Mouse (Mus musculus) spleen, postnatal 36 days (tissue): ENCODE data around the gene Chd2.
A peak's percentile ranks its signal among the peaks of the same experiment; 100 is the strongest.
"Not testable (repeated sequence)": the region's sequence is repeated elsewhere in the genome, so short reads cannot be mapped to it uniquely, and the experiment has no call there.

Source experiments
- DNase-seq, 2 experiments: peaks; one replicate each; pipeline ENCODE4 v3.0.0; 2022; ENCODE audit warnings: low spot score in 2 of 2, mixed read lengths in 1 of 2

Gene Chd2

DNA sequence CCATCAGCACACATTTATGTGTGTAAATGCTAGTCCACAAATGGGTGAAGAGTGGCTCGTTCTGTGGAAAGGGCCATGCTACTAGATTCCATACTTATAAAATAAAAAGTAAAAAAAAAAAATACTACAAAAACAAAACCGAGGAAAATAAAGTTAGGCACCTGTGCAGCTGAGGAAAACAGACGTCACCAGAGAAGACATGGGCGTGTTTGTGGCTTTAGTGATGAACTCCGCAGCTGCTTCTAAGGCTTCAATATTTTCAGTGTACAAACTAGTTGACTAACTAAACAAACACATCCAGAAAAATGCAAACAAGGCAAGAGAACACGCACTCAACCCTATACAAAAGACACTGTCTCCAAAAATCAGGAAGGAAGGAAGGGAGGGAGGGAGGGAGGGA, 18.4 kb downstream of the Chd2 start:
- DNase-seq: no peak

DNA sequence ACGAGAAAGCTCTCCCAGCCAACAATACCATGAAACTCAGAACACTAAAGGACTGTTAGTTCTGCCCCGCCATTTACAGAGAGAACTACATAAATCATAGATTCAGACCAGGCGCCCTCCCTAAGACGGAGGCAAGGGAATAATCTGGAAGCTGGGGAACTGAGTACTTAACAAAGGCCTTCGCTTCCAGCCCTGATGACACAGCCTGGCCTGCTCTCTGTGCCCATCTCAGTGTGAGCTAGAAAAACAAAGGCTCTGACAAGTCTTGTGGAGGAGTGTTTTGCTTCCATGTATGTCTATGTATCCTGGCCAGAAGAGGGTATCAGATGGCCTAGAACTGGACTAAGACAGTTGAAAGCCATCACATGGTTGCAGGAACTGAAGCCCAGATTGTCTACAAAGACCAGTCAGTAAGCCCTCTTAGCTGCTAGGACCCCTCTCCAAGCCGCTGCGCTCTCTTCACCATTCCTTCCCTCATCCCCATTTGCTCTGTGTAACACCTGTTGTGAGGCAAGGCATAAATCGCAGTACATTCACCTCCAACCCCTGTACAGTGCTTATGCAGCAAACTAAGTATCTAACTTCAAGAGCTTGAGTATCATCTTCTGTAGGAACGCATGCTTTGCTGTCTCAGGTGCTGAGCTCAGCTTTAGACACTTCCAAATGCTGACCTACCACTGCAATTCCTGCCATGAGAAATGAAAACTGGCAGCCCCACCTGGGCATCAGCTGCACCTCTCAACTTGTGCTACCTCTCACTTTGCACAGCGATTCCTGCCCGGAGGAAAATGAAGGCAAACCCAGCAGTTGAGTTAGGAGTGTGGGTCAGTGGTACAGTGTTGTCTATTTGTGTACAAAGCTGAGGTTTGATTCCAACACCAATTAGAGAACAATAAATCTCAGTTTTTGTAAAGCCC, 20.1 kb downstream of the Chd2 start:
- DNase-seq: no peak

DNA sequence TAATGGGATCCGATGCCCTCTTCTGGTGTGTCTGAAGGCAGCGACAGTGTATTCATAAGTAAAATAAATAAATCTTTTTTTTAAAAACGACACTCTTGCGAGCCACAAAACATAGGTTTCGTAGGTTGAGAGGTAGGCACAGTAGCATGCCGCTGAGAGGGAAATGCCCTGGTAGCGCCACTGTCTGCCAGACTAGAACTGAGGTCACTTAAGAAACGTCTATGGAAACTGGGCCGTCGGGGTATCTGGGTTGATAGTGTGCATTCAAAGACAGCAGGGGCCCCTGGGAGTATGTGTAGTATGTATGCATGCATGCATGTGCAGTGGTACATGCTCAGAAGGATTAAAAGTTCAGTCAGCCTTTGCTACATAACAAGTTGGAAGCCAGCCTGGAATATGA, 21.4 kb downstream of the Chd2 start:
- no peak for DNase-seq

DNA sequence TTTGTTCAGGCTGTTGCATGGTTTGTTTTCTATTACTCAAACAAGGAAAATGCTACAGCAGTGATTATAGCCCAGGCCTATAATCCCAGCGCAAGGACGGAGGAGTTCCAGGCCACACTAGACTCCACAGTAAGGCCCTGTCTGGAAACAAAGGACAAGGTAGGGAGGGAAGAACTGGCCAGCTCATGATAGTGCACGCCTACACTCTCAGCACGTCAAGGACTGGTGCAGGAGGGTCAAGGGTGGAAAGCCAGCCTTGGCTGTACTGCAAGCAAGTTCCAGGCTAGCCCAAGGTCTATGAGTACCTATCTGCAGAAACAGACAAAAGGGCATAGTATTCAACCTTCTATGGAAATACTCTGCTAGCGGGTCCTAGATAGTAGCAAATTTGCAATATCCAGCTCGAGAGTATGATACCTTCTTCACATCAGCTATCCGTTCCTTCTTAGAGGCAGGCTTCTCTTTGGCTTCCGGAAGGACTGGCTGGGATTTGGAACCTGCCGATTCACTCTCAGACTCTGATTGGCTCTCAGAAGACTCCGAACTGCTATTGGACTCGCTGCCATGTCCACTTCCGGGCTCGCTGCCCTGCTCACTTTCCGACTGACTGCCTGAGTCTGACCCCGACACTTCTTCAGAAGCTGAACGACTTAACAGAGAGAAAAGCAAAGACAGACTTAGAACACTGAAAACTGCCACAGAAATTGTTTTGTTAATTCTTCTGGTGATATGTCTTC, 22.4 kb downstream of the Chd2 start:
- DNase-seq: no peak

DNA sequence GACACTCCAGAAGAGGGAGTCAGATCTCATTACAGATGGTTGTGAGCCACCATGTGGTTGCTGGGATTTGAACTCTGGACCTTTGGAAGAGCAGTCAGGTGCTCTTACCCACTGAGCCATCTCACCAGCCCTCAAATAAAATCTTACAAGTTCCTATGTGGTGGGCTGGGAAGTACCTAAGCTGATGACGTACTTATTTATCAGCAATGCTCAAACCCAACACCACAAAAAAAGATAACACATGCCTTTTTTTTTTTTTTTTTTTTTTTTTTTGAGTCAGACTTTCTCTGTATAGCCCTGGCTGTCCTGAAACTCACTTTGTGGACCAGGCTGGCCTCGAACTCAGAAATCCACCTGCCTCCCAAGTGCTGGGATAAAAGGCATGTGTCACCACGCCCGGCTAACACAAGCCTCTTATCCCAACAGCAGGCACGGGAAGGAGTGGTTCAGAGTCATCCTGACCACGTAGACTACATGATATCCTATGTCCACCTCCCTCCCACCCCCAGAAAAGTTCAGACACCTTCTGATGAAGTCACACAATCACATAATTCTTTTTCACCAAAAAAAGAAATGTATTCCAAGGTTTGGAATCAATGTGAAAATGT, 23.2 kb downstream of the Chd2 start:
- DNase-seq: not testable (repeated sequence)

DNA sequence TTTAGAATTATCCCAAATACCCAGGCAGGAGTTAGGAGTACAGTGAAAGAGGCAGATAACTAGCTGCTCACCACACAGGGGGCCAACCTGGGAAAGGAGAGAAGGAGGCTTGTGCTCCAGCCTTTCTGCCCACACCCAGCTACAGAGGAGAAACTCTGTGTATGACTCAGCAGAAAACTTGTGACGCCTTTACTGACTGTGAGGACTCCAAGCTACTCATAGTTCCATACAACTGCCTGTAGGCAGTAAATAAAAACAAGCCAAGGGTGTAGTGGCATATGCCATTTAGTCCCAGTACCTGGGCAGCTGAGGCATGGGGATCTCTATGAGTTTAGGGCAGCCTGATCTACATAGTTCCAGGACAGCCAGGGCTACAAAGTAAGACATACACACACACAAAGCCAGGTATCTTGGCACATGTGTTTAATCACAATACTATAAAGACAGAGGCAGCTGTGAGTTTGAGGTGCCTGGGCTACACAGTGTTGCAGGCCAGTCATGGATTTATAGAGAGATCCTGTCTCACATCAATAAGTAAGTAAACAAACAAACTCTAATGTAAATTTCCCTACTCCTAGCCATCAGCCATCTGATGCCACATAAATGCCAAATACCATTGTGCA, 24.1 kb downstream of the Chd2 start:
- peak in 1 of 2 experiments; percentile 44 for DNase-seq

DNA sequence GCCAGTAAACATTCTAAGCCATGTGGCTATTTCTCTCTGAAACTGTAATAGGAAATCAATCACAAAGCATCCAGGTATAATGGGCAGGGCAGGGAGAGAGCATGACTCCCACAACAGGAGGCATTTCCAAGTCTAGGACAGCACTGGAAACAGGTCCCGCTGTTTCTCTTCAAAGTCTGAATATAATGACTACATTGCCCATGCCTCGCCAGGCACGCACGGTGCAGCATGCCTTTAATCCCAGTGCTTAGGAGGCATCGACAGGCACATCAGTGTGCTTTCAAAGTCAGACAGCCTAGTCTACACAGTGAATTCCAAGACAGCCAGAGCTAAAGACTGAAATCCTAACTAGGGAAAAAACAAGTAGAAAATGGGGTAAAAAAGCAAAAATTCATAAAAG, 24.8 kb downstream of the Chd2 start:
- no peak for DNase-seq

DNA sequence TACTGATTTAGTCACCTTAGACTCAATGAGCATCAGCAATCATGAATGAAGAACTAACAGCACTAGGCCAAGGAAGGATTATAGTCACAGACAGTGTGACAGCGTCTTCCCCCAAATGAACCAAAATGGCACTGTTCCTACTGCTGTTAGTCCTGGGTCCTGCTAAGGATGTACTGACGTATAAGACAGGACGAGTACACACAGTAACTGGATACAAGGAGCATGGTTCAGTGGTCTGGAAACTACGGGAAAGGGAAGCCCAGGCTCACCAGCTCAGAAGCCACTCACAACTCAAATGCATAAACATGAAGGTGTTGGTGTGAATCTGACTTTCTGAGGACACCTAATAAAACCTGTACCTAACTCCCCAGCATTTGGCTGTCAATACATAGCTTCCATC, 27.1 kb downstream of the Chd2 start:
- DNase-seq: no peak

DNA sequence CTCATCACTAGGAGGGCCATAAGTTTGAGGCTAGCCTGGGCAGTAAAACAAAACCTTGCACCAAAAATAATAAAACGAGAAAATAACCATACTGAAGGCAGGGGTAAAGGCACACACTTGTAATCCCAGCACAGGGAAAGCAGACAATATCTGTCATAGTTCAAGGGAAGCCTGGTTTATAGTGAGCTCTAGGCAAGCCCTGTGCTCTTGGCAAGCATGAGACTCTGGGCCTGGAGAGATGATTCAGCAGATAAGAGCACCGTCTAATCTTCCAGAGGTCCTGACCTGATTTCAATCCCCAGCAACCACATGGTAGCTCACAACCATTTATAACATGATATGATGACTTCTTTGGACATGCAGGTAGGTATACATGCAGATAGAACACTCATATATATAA, 29.2 kb downstream of the Chd2 start:
- no peak for DNase-seq

DNA sequence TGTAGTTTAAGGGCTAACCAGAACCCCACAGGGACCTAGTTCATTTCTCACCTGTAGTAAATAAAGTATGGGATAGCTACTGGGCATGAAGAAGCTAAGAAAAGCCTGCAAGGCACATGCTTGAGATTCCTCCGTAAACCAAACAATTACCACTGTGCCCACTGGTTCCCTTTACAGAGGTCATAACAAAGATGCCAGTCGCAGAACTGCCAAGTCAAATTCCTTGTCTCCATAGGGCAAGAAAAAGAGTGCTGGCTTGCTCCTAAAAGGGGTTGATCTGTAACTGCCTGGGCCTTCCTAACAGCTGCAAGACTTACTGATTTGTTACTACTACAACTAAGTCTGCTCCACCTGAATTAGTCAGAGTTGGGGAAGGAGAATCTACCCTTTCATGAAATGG, 32.9 kb downstream of the Chd2 start:
- no peak for DNase-seq

DNA sequence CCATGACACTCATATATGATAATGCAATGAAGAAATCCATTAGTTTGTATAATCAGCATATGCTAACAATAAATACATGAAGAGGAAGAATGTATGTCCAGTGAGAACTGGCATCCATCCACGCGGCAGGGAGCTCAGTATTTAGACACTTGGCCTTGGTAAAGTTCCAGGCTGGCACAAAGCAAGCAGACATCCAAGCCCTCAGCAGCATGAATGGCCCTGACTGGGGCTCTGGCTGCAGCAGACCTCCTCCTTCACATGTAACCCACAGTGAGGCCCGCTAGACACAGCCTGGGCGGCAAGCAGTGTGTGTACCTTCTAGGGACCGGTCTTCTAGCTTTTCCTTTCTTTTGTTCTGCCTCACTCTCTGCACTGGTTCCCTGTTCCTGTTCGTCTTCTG, 34.1 kb downstream of the Chd2 start:
- no peak for DNase-seq

DNA sequence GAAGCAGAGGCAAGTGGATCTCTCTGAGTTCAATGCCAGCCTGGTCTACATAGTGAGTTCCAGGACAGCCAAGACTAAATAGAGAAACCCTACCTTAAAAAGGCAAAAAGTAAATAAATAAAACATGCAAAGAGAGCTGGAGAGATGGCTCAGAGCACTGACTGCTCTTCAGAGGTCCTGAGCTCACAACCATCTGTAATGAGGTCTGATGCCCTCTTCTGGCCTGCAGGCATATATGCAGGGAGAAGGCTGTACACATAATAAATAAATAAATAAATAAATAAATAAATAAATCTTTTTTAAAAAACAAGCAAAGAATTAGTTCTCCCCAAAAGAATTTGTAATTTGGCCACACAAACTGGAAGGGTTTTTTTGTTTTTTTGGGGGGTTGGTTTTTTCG, 34.8 kb downstream of the Chd2 start:
- DNase-seq: no peak

DNA sequence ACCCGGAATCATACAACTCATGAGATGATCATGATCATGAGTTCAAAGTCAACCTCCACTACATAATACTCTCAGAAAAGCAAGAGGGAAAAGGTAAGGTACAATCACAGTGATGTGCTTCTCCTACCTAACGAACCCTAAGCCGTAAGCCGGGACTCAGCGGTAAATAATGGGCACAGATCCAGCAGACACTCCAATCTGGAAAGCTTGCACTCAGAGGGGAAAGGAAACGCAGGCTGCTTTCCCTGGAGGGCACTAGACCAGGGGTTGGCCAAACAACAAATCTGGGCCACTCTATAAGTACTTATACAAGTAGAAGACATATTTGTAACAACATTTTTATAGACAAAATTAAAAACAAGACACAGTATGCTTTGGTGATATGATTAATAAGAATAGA, 36.4 kb downstream of the Chd2 start:
- DNase-seq: no peak

DNA sequence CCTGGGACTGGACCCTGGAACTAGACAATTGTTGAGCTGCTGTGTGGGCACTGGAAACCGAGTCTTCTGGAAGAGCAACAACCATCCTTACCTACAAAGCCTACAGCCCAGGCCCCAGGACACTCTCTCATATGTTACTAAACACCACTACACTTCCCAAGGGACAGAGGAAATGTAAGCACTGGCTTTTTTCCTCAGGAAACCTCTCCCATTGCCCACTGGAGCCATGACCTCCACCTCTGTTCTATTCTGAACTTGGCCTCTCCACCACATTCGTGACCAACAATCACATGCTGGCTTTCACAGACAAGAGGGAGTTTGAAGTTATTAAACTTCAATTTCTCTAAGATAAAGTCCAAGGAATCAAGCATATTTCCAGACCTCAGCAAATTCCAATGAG, 43.4 kb downstream of the Chd2 start:
- no peak for DNase-seq

DNA sequence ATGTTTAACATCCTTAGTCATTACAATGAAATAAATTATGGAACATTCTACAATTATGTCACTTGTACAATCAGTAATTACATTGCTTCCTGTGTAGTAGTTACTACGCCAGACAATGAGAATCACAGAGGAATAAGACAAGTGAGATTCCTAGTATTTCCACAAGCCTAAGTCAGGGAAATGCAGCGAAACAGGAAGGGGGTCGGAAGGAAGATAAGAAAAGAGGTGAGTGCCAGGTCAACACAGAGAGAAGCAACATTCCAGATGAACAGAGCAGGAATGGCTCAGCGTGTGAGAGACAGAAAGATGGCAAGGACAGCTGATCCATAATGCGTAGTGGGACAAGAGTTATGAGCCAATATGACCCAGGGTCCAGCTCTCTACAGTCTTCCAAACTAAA, 52.4 kb downstream of the Chd2 start:
- no peak for DNase-seq

DNA sequence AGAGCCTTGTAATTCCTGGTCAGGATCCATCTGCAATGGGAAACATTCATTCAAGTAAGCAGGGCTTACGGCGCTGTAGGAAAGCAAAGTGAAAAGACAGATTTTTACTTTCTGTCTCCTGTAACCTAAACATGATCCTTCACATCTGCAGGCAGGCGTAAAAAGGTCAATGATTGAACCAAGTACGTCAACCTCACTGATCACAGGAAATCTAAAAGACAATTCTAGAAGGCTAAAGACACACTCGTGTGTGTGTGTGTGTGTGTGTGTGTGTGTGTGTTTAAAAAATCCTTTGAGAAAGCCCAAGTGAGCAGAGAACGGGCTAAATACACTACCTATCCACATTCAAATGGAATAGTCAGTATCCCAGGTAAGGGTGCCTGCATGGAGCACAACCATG, 60.5 kb downstream of the Chd2 start:
- DNase-seq: no peak

DNA sequence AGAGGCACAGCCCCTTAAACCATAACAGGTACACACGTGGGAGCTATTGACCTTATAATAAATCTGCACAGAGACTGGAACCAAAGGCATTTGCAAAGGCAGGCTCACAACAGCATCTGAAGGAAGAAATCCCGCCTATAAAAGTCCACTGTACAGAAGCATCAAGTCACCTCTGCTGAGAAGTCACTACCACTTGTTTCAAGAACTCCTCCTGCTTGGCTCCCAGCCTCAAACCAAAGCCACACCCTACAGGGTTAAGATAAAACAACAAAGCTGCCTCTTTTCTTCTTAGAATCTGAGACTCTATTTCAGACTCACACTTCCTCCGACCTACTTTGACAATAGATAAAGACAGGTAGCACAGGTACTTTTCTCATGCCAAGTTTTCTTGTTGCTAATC, 62.1 kb downstream of the Chd2 start:
- peak in 1 of 2 experiments; percentile 8 for DNase-seq

DNA sequence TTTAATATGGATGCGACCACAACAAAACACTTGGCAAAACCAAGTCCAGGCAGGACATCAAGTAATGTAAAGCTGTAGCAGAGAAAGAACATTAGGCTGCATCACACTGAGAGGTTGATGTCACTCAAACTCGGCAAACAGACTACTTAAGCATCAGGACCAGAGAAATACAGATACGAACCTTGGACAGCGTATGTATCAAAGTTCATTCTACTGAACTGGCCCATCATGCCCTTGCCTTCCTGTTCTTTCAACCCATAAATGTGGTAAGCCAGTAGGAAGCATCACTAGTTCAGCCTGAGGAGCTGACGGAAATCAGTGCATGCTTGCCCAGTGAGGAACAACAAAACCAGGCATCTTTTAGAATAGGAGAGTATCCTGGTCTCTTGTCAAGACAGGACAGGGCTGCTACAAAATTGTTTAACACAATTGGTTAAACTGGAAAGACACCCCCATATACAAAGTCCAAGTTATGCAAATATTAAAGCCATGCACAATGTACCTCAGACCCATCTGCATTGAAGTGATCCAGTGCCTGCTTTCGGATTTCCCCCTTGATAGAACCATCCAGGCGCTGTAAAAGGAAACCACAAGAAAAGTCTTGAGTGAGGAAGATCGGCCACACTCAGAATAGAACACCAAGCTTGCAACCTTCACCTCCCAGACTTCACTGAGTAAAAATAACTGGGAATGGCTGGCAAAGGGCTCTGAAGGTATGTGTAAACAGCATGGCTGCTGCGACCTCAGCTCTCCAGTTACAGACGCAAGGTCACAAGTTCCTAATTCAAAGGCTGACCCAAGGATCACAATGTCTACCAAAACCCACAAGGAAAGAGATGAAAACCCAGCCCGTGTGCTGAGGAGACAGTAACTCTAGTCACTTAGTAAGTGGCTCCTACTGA, 63.2 kb downstream of the Chd2 start:
- DNase-seq: no peak

DNA sequence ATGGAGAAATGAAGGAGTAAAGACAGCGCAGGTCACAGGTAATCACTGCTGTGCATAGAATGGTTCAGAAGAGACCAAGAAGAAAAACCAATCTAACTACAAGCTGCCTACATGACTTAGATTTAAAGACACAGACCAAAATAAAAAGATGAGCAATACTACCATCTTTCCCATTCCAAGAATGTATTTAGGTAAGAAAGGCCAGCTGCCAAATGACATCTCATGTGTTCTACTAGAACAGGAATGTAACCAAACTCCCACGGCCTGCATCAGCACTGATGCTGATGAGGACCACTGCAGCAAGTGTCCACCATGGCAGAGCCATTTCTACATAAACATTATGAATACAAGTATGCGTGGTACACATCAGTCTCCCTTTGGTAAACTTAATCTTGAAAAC, 73.9 kb downstream of the Chd2 start:
- DNase-seq: no peak

DNA sequence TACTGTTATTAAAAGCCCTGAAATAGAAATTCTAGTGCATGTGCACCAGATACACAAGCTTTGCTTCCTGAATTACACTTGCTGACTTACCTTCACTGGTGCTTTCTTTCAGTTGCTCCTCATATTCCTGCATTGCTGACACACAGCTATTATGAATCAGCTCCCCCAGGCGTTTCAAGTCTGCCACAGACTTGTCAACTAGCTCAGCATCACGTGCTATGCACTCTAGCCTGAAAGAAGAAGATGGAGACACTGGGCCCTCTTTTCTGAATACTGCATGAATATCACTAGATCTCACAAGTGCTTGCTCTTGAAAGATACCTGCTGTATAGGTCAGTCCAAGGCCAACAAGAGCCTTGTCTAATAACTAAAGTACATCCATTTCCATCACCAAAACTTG, 78.1 kb downstream of the Chd2 start:
- DNase-seq: no peak

DNA sequence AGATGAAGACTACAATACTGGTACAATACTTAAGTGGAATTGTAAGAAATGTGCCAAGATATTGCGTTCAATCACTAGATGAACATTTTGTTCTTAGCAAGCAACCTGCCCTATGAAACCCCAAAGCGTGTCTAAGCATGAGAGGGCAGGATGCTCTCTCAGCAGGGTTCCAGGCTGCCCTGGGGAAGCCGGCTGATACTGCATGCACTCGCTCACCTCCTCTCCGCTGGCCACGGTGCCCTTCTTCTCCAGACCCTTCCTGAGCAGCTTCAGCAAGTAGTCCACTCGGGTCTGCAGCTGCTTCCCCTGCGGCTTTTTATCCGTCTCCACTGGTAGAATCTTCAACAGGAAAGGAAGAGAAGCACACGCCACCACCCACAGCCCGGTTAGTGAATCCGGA, 87.5 kb downstream of the Chd2 start:
- DNase-seq: no peak
